Mouse (Mus musculus): ENCODE measurements around the gene Ferd3l. TPM values are rescaled to one million over a fixed set of nuclear protein-coding genes. Genes with fewer than 3 reads are reported as not detected.

The Ferd3l gene
- polyA plus RNA-seq, 1 experiment from 2014 or later = 0.64 TPM

- Histone ChIP-seq H3K4me2 (peak overlapping the region; percentile 40), H3K4me3 (replicated peaks) (peak overlapping the region; percentile 14), H3K27me3 (replicated peaks) (peaks cover 80% of the 10 kb centered on the region), H3K4me1 (peaks cover 13% of the 10 kb centered on the region), H3K9ac (replicated peaks) (no peak overlapping the region), H3K27ac (replicated peaks) (no peak overlapping the region), H3K36me3 (no peaks in the 10 kb centered on the region), H3K9me3 (replicated peaks) (no peaks in the 10 kb centered on the region)
- WGBS = under 1% methylated on average over 21 of the region's 21 CpGs
- peak; percentile 46 for ATAC-seq (ENCODE audit: low FRiP score)
Measured at GRCm38 (mm10) chr12:33967514-33967913, 39.3 kb downstream of the Ferd3l start.

- no peak overlapping the region for H3K9ac ChIP-seq (replicated peaks)
- H3K4me1 ChIP-seq = peaks cover 12% of the 10 kb centered on the region
- H3K27ac ChIP-seq (replicated peaks) = no peak overlapping the region
- ATAC-seq (ENCODE audit: low FRiP score) = no peak
- under 1% methylated on average over 37 of the region's 37 CpGs for WGBS
- peaks cover 79% of the 10 kb centered on the region for H3K27me3 ChIP-seq (replicated peaks)
- H3K9me3 ChIP-seq (replicated peaks) = no peaks in the 10 kb centered on the region
- peak overlapping the region; percentile 40 for H3K4me2 ChIP-seq
- no peak overlapping the region for H3K4me3 ChIP-seq (replicated peaks)
- no peaks in the 10 kb centered on the region for H3K36me3 ChIP-seq
Measured at GRCm38 (mm10) chr12:33968041-33968897, 40.0 kb downstream of the Ferd3l start.

- no peak overlapping the region for H3K4me2 ChIP-seq
- no peak overlapping the region for H3K9ac ChIP-seq (replicated peaks)
- no peaks in the 10 kb centered on the region for H3K9me3 ChIP-seq (replicated peaks)
- H3K27me3 ChIP-seq (replicated peaks) = peaks cover 73% of the 10 kb centered on the region
- WGBS = 4% methylated on average over 4 of the region's 4 CpGs
- H3K27ac ChIP-seq (replicated peaks) = no peak overlapping the region
- H3K4me1 ChIP-seq = peaks cover 12% of the 10 kb centered on the region
- H3K36me3 ChIP-seq = no peaks in the 10 kb centered on the region
- ATAC-seq (ENCODE audit: low FRiP score) = no peak
- H3K4me3 ChIP-seq (replicated peaks) = no peak overlapping the region
Measured at GRCm38 (mm10) chr12:33968898-33969178, 40.6 kb downstream of the Ferd3l start.

Other genes with a start within 250 kb of the Ferd3l start
- 1.3 and 1.7 TPM in 2 replicates for gene Twist1, start 29.2 kb downstream of the Ferd3l start, polyA plus RNA-seq (2015; fragmentation: Nextera tagmentation; extraction: Ambion mirVana)